Mouse (Mus musculus) liver, adult (tissue): ENCODE data around the gene Usf2.
"Not testable (repeated sequence)": the region's sequence is repeated elsewhere in the genome, so short reads cannot be mapped to it uniquely, and the experiment has no call there.

Experiments used
- GATA4 ChIP-seq: IDR thresholded peaks from 2 replicates; pipeline ENCODE4 v1.6.1; 2014; ENCODE audit warnings: mild to moderate bottlenecking, low read length; ENCODE audit not compliant: insufficient replicate concordance

The Usf2 gene

DNA sequence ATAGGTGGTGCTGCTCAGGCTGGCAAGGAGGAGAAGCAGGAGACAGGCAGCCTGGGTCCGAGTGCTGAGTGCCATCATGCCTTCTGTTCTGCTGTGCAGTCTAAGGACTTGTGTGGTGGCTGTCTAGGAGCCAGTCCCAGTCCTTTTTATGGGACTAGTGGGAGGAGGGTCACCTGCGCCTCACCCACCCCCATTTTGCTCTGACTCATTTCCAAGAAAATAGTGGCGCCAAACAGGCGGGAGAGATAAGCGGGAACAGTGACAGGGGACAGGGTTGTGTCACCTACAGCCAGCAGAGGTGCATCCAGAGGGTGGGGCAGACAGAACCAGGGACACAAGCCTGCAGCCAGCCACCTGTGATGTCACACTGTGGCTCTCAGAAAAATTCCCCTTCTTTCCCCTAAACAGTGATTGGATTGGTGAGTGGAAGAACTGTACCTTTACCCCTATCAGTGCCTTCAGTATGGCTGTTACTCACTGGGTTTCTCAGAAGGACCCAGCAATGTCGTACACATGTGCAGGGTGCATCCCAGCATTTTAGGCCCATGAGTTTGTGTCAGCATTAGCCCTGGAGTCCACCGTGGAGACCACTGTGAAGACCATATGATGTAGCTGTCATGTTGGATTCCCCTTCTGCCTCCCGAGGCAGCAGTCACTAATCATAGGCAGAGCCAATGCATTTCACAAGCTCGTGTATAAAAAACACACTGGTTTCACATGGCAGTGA, 12.5 kb downstream of the Usf2 start, which contains the start of gene Hamp:
Gene Hamp (minus strand): TSS at position 124 of the 727 bp plus-strand sequence.
- peak; percentile 85; the same call in 1 of the 2 replicates for TF ChIP-seq GATA4

DNA sequence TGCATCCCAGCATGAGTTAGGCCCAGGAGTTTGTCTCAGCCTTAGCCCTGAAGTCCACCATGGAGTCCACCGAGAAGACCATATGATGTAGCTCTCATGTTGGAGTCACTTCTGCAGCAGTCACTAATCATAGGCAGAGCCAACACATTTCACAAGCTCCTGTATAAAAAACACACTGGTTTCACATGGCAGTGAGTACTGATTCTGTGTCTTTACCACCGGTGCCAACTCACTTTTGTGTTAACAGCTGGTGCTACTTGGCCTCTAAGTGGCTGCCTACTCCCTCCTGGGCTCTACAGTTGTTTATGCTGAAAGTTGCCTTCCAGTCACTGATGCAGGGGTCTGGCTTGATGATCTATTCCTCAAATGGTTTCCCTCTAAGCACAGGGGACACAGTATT, 32.0 kb downstream of the Usf2 start, which contains the start of gene Hamp2:
Gene Hamp2 (minus strand): TSS at position 101 of the 400 bp plus-strand sequence.
- TF ChIP-seq GATA4, result not testable (repeated sequence)

DNA sequence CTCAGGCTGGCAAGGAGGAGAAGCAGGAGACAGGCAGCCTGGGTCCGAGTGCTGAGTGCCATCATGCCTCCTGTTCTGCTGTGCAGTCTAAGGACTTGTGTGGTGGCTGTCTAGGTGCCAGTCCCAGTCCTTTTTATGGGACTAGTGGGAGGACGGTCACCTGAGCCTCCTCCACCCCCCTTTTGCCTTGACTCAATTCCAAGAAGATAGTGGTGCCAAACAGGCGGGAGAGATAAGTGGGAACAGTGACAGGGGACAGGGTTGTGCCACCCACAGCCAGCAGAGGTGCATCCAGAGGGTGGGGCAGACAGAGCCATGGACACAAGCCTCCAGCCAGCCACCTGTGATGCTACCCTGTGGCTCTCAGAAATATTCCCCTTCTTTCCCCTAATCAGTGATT, 32.5 kb downstream of the Usf2 start:
- no peak for TF ChIP-seq GATA4

DNA sequence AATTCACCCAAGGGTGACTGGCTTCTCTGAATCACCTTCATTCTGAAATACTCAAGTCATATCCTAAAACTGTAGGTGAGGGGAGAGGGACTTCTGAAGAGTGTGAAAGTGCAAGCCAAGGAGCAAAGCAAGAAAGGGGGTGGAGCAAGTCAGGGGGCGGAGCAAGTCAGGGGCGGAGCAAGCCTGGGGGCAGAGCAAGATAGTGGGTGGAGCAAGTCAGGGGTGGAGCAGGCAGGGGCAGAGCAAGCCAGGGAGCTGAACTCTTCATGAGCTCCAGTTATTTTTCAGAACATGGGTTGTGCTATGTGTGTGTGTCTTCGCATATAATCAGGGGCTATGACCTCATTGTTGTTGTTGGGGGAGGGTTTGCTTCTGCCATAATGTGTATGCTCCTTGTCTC, 36.4 kb downstream of the Usf2 start:
- TF ChIP-seq GATA4, result no peak

DNA sequence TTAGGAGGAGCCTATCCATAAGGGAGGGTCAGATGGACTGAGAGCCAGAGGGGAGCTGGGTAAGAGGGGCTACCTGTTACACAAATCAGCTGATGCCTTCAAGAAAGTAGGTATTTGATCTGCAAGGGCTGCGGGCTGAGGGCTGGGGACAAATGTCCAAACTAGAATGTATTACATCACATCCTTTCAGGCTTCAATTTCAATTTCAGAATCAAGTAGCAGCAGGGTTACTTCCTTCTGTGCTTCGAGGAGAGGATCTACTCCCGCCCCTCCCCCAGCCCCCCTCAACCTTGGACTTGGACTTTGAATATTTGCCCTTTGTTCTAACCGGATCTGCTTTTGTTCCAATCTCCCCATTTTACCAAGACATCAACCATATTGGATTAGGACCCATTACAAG, 39.4 kb downstream of the Usf2 start:
- TF ChIP-seq GATA4, result no peak

DNA sequence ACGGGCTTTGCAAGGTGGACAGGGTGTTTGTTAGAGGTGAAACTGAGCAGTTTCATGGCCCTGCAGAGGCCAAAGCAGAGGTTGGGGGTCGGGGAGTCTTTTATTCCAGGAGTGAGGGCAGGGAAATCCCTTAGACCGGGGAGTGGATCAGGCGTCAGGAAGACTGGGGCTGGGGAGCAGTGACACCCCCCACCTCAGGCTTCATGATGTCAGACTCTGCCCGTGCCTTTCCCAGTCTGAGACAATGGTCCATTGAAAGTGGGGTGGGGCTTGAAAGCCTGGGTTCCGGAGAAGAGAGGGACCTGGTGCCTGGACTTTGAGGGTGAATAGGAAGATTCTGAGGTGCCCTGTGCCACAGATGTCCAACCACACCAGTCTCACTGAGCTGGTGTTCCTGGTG, 39.9 kb downstream of the Usf2 start:
- no peak for TF ChIP-seq GATA4

DNA sequence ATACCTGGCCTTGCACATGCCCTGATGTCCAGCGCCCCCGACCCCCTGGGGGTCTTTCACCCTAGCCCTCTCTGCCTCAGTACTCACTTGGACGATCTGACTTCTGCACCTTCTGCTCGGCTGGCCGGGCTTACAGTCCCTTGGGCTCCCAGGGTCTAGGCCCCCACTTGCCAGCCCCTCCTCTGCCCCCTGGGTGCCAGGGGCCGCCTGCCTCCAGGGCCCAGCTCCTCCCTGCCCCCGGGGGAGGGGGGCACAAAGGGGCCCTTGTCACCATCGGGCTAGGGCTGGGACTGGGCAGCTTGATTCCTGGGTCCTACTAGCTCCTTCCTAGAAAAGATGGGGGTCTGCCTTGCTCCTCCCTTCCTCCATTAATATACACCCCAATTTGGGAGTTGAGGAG, 41.9 kb downstream of the Usf2 start, which contains the start of gene Mag:
Gene Mag (minus strand): TSS at position 142 of the 400 bp plus-strand sequence.
- no peak for TF ChIP-seq GATA4

DNA sequence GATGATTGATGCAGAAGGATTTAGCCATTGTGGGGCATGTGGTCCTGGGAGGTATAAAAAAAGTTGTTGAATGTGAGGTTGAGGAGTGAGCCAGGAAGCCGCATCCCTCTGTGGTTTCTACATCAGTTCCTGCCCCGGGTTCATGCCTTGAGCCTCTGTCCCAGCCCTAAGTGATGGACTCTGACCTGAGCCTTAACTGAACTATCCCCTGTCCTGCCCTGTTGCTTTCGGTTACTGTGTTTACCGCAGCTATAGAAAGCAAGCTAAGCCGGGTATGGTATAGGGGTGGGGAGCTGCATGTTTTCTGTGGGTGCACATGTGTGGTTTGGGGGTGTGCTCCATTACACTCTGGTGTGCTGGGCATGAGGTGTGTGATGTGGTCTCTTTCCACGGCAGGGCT, 46.8 kb downstream of the Usf2 start:
- no peak for TF ChIP-seq GATA4

DNA sequence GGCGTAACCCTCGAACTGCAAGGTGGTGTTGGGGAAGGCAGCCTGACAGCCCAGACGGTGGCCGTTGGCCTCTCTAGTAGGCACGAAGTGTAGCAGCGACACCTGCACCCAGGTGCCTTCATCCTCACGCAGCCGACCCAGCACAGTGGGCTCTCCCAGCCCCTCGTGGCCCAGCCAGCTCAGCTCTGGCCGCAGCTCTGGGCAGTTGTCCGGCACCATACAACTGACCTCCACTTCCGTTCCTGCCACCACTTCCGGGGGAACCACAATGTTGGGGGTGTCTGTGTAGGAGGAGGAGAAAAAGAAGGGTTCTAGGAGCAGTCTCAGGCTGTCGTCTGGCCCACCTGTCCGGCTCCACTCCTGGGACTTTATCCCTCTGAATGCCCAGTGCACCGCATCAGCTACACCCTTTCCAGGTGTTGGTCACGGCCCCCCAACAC, 47.6 kb downstream of the Usf2 start:
- no peak for TF ChIP-seq GATA4

DNA sequence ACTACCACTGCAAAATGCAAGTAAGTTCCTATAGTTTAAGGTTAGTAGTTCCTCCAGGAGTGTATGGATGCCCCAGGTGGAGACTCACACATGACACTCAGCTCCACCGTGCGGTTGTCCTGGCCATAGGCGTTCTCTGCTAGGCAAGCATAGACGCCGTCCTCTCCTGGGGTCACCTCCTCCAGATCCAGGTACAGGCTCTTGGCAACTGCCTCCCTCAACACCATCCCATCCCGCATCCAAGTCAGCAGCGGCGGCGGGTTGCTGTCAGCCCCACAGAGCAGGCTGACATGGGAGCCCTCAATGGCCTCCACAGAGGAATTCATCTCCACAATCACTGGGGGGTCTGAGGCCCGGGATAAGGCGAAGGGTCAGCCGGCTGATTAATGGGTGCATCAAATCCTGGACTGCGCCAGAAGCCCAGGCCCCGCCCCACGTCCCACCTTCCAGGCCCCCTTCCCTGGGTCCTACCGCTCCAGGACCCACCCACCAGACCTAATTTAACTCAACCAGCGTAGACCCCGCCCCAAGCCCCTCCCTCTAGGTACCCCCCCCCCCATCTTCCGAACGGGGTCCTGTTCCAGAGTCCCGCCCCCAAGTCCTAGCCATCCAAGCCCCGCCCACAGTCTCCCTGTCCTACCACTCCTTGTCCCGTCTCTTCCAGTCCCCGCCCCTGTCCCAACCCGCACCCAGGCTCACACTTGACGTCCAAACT, 48.2 kb downstream of the Usf2 start:
- no peak for TF ChIP-seq GATA4

DNA sequence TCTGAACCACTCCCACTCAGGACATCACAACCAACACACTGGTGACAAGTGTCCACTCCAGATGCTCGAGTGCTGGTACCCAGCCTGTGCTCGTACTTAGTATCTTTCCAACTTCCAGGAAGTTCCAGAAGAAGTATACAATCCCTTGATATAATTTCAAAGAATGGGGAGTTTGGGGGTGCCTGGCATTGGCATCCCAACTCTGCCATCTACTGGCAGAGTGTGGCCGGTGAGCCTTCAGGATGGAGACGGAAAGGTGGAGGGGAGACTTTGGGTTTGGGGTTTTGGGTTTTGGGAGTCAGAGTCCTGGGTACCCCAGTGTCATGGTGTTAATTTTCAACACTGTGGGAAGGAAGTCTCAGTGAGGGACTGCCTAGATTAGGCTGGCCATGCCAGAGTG, 52.6 kb downstream of the Usf2 start:
- no peak for TF ChIP-seq GATA4
